Mouse (Mus musculus): ENCODE measurements around the gene Taar8c. TPM values are rescaled to one million over a fixed set of nuclear protein-coding genes. Genes with fewer than 3 reads are reported as not detected.
"Not testable (repeated sequence)": the region's sequence is repeated elsewhere in the genome, so short reads cannot be mapped to it uniquely, and the experiment has no call there.

Taar8c gene
- polyA plus RNA-seq (2012; rRNA removed) = not detected in 2 replicates

GRCm38 (mm10) chr10:24101812-24102211 lies at the start of gene Taar8c:
Gene Taar8c, minus strand, starts transcription at chr10:24101912.
- WGBS = 79% methylated on average over 1 of the region's 3 CpGs
- not testable (repeated sequence) for DNase-seq (ENCODE audit: low read depth, low spot score)

GRCm38 (mm10) chr10:24150086-24150485 lies 48.4 kb upstream of the Taar8c start:
- WGBS = 20% methylated on average over 7 of the region's 7 CpGs
- no peak for DNase-seq (ENCODE audit: low read depth, low spot score)

DNA sequence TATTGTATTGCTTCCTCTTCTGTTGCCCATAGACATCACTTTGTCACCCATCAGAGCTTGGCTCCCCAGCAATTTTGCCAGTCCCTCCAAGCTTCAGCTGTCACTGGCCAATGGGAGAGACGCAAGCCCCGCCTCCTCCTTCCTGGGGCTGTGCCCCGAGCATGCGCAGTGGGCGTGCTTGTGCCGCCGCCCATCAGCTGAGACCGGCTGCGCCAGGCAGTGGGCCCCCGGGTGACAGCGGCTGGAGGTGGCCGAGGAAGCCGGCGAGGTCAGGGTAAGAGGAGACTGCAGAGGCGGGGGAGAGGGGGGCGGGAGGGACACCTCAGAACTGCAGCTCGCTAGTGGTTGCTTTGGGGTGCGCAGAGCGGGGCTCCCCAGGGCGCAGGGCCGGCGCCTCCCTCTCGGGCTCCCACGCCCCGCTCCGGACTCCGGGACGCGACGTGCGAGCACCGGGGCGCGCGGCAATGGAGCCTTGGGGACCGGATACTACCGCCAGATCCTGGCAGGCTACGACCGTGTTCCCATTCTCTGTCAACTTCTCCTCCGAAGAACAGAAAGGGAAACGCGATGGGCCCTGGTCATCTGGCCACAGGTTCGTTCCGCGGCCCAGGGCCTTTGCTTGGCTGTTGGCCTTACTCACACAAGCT lies 47.5 kb upstream of the Taar8c start, which contains the start of gene Stx7:
Gene Stx7, plus strand, starts transcription at position 168 of the 647 bp plus-strand sequence.
- peak; percentile 82 for DNase-seq (ENCODE audit: low read depth, low spot score)
- under 1% methylated on average over 44 of the region's 45 CpGs for WGBS

GRCm38 (mm10) chr10:24142735-24143134 lies 41.0 kb upstream of the Taar8c start:
- DNase-seq (ENCODE audit: low read depth, low spot score) = no peak
- WGBS = 47% methylated on average over 3 of the region's 3 CpGs

DNA sequence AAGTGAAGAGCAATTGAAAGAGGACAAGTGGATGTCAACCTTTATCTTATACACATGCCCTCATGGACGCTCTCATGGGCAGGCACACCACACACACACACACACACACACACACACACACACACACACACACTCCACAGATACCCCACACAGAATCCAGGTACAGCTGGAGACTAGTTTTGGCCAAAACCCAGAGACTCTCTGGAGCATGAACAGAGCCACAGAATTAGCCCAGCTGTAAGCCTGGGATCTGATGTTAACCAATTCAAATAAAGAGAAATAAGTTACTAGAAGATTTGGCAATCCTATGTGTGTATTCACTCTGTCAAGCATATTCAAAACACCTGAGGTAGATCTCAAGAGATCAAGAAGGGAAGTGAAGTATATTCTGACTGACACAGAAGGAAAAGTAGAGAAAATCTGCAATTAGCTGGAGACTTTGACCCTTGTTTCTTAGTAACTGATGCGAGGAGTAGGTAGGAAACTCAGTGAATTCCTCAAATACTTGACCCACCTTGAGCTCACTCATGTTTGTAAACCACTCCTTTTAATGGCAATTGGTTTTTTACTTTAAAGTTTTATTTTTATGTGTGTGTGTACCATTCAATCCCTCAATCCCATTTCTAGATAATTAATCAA lies 37.0 kb upstream of the Taar8c start:
- WGBS = 47% methylated on average over 2 of the region's 2 CpGs

GRCm38 (mm10) chr10:24134071-24134645 lies 32.4 kb upstream of the Taar8c start:
- DNase-seq (ENCODE audit: low read depth, low spot score) = no peak
- WGBS = 54% methylated on average over 7 of the region's 7 CpGs

More for the DNA sequence above, 37.0 kb upstream of the Taar8c start:
- DNase-seq (ENCODE audit: low read depth, low spot score) = no peak

GRCm38 (mm10) chr10:24133132-24133531 lies 31.4 kb upstream of the Taar8c start:
- WGBS = 13% methylated on average over 2 of the region's 2 CpGs
- no peak for DNase-seq (ENCODE audit: low read depth, low spot score)

DNA sequence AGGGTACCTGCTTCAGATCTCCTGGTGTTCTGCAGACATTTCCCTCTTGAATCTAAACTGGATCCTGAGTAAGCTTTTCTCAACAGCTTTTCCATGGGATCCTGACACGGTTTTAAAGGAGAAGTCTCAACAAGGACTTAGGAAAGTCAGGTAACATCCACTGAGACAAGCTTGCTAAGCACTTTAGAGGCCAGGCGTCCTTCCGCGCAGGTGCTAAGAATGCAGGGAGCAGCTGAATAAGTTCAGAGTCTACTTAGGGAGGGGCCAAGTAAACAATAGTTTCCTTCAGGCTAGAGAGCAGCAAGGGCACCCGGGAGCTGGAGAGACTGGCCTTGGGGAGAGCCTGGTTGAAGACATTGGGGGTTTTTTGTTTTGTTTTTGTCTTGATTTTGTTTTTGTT lies 30.6 kb upstream of the Taar8c start:
- peak; percentile 92 for DNase-seq (ENCODE audit: low read depth, low spot score)
- WGBS = 15% methylated on average over 5 of the region's 5 CpGs

DNA sequence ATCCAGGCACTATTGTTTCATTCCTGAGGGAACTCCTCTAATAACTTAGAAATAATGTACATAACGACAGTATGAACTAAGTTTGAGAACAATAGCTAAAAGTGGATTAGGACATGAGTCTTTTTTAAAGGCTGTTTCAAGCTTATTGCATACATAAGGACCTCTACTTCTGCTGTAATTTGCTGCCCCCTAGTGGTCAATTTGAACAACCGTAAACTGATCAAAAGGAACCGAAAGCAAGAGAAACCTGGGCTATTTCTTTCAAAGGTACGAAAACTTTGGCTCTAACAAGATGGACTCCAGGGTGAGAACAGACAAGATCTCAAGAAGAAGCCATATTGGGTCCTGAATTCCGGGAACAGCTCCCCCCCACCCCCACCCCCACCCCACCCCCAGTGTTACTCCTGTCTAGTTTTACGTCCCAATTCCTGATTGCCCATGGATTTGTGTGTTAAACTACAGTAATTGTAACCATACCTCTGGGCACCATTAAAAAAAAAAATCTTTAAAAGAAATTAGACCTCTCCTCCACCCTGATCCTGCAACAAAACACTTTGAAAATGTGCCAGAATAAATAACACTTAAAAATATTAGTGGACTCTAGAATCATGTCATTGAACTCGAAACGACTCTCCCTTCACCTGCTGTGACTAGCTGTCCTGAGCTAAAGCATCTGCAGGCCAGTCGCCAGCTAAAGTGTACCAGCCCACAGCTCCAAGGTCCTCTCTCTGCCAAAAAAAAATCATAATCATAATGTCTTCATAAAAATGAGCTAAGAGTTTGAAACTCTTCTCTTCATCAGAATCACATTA lies 29.9 kb upstream of the Taar8c start:
- WGBS = 5% methylated on average over 9 of the region's 9 CpGs
- peak; percentile 81 for DNase-seq (ENCODE audit: low read depth, low spot score)

DNA sequence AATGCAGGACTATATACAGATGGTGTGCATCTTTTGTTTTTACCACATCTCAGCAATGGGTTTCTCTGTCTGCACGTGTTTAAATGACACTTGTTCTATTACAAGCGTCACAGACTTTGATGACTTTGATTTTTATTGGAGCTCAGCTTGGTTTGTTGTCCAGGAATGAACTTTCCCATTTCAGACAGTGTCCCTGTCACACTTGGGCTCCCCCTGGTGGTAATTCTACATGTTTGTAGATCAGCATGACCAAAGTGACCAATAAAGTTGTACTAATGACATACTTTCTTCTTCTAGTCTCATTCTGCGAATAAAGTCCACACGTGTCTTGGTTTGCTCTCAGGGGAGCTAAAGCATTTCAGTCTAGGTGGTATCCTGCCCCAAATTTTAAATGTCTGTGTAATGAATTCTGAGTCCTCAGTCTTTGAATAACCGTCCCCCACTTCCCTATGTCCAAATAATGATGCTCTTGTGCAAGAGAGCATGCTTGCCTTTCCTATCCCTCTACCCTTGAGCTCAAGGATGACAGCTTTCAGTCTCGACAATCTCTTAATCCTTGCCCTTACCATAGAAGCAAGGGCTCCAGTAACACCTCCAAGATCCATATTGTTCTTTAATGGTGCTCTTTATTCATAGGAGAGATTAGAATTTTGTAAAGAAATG lies 9.5 kb upstream of the Taar8c start:
- no peak for DNase-seq (ENCODE audit: low read depth, low spot score)
- WGBS = 33% methylated on average over 6 of the region's 6 CpGs

- 82% methylated on average over 8 of the region's 8 CpGs for WGBS
- DNase-seq (ENCODE audit: low read depth, low spot score) = not testable (repeated sequence)
Measured at GRCm38 (mm10) chr10:24109434-24109833, 7.7 kb upstream of the Taar8c start, which contains the start of gene Taar9. Gene Taar9, minus strand, starts transcription at chr10:24109534.

DNA sequence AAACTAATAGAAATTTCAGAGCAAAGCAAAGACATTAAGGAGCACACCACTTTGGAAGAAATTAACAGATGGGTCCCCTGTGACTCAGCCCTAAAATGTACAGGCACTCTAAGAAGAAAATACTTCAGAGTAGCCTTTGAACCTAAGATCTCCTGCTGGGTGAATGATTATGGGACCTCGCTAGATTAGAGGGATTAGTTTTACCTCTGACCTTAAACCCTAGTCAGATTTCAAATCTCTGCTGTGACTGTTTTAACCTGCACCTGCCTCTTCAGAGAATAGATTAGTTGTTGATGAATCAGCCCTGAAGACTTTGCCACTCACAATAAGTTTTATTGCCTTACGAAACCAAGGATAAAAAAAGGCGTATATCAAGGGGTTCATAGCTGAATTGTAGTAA lies 6.5 kb upstream of the Taar8c start:
- DNase-seq (ENCODE audit: low read depth, low spot score) = no peak
- WGBS = 33% methylated on average over 3 of the region's 3 CpGs

DNA sequence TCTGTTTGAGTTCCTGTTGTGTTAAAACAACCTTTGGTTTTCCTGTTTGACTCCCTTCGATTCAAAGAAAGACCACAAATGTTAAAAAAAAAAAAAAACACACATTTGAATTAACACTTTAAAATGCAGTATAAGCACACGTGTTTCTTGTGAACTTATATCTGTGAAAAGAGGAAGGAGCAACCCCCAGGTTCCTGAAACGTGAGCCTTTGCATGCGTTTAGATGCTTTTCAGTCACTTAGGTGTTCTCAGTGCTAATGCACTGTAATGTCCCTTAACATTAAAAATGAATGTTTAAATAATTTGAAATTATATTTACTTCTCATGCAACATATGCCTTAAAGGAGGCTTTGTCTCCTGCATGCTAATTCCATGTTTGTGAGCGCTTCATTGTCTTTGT lies 6.0 kb upstream of the Taar8c start:
- no peak for DNase-seq (ENCODE audit: low read depth, low spot score)
- WGBS = 48% methylated on average over 5 of the region's 5 CpGs

- 3% methylated on average over 1 of the region's 1 CpGs for WGBS
- not testable (repeated sequence) for DNase-seq (ENCODE audit: low read depth, low spot score)
Measured at GRCm38 (mm10) chr10:24103299-24103698, 1.6 kb upstream of the Taar8c start.

DNA sequence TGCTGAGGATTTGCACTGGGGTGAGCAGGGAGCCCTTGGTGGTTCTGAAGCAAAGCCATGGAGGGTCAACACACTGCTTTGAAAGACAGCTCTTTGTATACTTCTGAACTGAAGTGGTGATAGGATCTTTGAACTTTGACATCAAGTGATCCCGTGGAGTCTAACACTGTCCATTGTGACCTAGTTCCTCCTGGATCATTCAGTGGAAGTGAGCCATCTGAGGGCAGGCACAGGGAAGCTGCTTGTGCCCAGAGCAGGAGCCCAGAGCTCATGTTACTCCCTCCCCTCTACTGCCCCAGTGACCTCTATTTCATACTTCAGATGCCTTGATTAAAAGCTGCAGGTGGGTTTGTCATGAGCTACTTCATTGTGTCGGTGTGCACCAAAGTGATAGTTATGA lies 4.7 kb downstream of the Taar8c start:
- DNase-seq (ENCODE audit: low read depth, low spot score) = not testable (repeated sequence)
- 39% methylated on average over 2 of the region's 2 CpGs for WGBS

- WGBS = 69% methylated on average over 2 of the region's 2 CpGs
Measured at GRCm38 (mm10) chr10:24092194-24092593, 9.5 kb downstream of the Taar8c start, which contains the start of gene Taar8b. Gene Taar8b, minus strand, starts transcription at chr10:24092294.

GRCm38 (mm10) chr10:24087168-24087567 lies 14.5 kb downstream of the Taar8c start:
- DNase-seq (ENCODE audit: low read depth, low spot score) = no peak
- 64% methylated on average over 2 of the region's 2 CpGs for WGBS

More at GRCm38 (mm10) chr10:24092194-24092593, 9.5 kb downstream of the Taar8c start, which contains the start of gene Taar8b:
- no peak for DNase-seq (ENCODE audit: low read depth, low spot score)

DNA sequence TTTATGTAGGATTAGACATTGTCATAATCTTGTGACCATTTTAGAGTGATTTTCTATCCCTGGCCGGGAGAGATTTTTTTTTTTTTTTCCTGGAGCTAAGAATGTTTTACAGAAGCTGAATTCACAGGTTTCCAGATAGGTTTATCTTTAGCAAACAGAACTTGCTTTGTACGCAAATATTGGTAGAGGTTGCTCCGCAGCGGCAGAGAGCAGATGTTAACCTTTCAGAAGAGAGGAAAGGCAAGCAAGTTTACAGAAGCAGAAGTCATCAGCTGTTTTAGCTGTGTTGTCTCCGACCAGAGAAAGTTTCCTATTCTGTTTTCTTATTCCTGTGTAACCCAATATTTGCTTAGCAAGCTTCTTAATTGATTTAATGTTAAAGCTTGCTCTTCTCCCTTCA lies 15.2 kb downstream of the Taar8c start:
- DNase-seq (ENCODE audit: low read depth, low spot score) = no peak
- 13% methylated on average over 5 of the region's 5 CpGs for WGBS

DNA sequence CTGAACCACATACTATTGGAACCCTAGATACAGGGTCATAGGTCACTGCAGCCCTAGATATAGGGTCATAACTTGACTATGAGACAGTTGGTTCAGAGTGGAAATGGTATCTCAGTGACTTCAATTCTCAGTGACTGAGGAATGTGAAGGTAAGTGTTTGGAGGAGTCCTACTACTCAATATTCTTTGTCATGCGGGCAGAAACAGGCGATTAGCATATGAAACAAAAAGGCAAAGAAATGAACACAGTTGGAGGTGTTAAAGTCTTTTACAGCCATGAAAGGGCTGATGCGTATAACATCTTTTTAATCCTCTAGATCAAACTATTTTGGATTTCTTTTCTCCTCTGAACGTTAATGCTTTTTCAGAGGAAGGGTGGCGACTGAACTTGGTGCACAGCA lies 15.8 kb downstream of the Taar8c start:
- no peak for DNase-seq (ENCODE audit: low read depth, low spot score)
- WGBS = 76% methylated on average over 5 of the region's 5 CpGs
